Mouse (Mus musculus) CH12.LX (cell line): Measurements from ENCODE around the gene Sfxn3. TPM values are rescaled to one million over a fixed set of nuclear protein-coding genes. Genes with fewer than 3 reads are reported as not detected.

Experiments
- DNase-seq: peaks from one replicate; pipeline ENCODE4 v3.0.0-alpha.2; 2013; ENCODE audit errors: extremely low read depth
- H3K27ac ChIP-seq: 2 replicates; pipeline ENCODE4 v1.5.1; 2012; ENCODE audit warnings: low read depth, mild to moderate bottlenecking, control low read depth, moderate library complexity; ENCODE audit not compliant: insufficient read depth
- H3K27me3 ChIP-seq: replicated peaks from 2 replicates; pipeline ENCODE3; 2012; ENCODE audit warnings: inconsistent platforms
- H3K36me3 ChIP-seq, 2 experiments: replicated peaks in 1 of 2; 2 replicates each; pipeline versions ENCODE3 to v1.6.1; 2012; ENCODE audit warnings: inconsistent platforms in 1 of 2, low read length in 1 of 2, mild to moderate bottlenecking in 1 of 2, mixed read lengths in 1 of 2, moderate library complexity in 1 of 2; ENCODE audit not compliant: control insufficient read depth in 1 of 2, insufficient read depth in 1 of 2
- H3K4me1 ChIP-seq, 2 experiments: 2 replicates each; pipeline ENCODE4 v1.6.1; 2012; ENCODE audit warnings: inconsistent platforms in 1 of 2, moderate library complexity in 1 of 2; ENCODE audit not compliant: insufficient read depth in 2 of 2, control insufficient read depth in 1 of 2
- H3K4me2 ChIP-seq: 2 replicates; pipeline ENCODE4 v1.6.1; 2012; ENCODE audit warnings: low read depth, mild to moderate bottlenecking, control low read depth; ENCODE audit not compliant: poor library complexity, insufficient read depth, severe bottlenecking
- H3K4me3 ChIP-seq, 3 experiments: fragments of 150-350 bp in 1 of 3; sonication (generic) in 1 of 3; replicated peaks in 1 of 3; 2 replicates each; pipeline versions ENCODE3 to v1.5.1; 2011 to 2012; ENCODE audit warnings: low read depth in 2 of 3, low read length in 2 of 3, mild to moderate bottlenecking in 2 of 3, moderate library complexity in 2 of 3, control low read depth in 1 of 3, improper control_type of control experiment in 1 of 3, inconsistent platforms in 1 of 3, mixed read lengths in 1 of 3; ENCODE audit not compliant: poor library complexity in 1 of 3
- H3K79me2 ChIP-seq: replicated peaks from 2 replicates; pipeline ENCODE4 v1.6.1; 2012; ENCODE audit warnings: mild to moderate bottlenecking, moderate library complexity; ENCODE audit not compliant: control insufficient read depth, poor library complexity, insufficient read depth, severe bottlenecking; ENCODE audit errors: extremely low read depth
- H3K9ac ChIP-seq: 2 replicates; pipeline ENCODE4 v1.6.1; 2012; ENCODE audit warnings: low read depth, mild to moderate bottlenecking, control low read depth, moderate library complexity; ENCODE audit not compliant: insufficient read depth
- H3K9me3 ChIP-seq: replicated peaks from 2 replicates; pipeline ENCODE3; 2012; ENCODE audit warnings: low read length, inconsistent platforms, mixed read lengths
- BHLHE40 ChIP-seq: IDR thresholded peaks from 2 replicates; pipeline ENCODE4 v1.6.1; 2011; ENCODE audit warnings: mild to moderate bottlenecking, low read depth, low read length, improper control_type of control experiment
- CHD1 ChIP-seq: IDR thresholded peaks from 2 replicates; pipeline ENCODE4 v1.6.1; 2012; ENCODE audit warnings: low read depth, low read length, improper control_type of control experiment, inconsistent platforms
- CHD2 ChIP-seq: IDR thresholded peaks from 2 replicates; pipeline ENCODE4 v1.6.1; 2011; ENCODE audit warnings: low read length, improper control_type of control experiment
- CTCF ChIP-seq, 2 experiments: IDR thresholded peaks in 1 of 2; conservative IDR thresholded peaks in 1 of 2; 2 replicates each; pipeline ENCODE4 v1.5.1; 2011 to 2012; ENCODE audit warnings: low read depth in 2 of 2, low read length in 2 of 2, improper control_type of control experiment in 1 of 2, inconsistent platforms in 1 of 2, mild to moderate bottlenecking in 1 of 2, moderate library complexity in 1 of 2
- E2F4 ChIP-seq: IDR thresholded peaks from 2 replicates; pipeline ENCODE4 v1.6.1; 2011; ENCODE audit warnings: low read depth, low read length, improper control_type of control experiment; ENCODE audit not compliant: insufficient replicate concordance
- ELF1 ChIP-seq: IDR thresholded peaks from 2 replicates; pipeline ENCODE4 v1.6.1; 2014; ENCODE audit warnings: low read depth, mild to moderate bottlenecking, inconsistent platforms, low read length, improper control_type of control experiment
- EP300 ChIP-seq: IDR thresholded peaks from 2 replicates; pipeline ENCODE4 v1.6.1; 2011; ENCODE audit warnings: low read length, improper control_type of control experiment
- ETS1 ChIP-seq: conservative IDR thresholded peaks from 2 replicates; pipeline ENCODE4 v1.6.1; 2012; ENCODE audit warnings: low read depth, mild to moderate bottlenecking, inconsistent platforms, low read length, improper control_type of control experiment, moderate library complexity
- GABPA ChIP-seq: IDR thresholded peaks from 2 replicates; pipeline ENCODE4 v1.6.1; 2012; ENCODE audit warnings: low read depth, low read length, improper control_type of control experiment, inconsistent platforms; ENCODE audit not compliant: insufficient replicate concordance
- HCFC1 ChIP-seq: IDR thresholded peaks from 2 replicates; pipeline ENCODE4 v1.6.1; 2012; ENCODE audit warnings: low read depth, mild to moderate bottlenecking, inconsistent platforms, low read length, improper control_type of control experiment
- IRF4 ChIP-seq: IDR thresholded peaks from 2 replicates; pipeline ENCODE4 v1.6.1; 2014; ENCODE audit warnings: low read depth, mild to moderate bottlenecking, inconsistent platforms, low read length, improper control_type of control experiment
- JUN ChIP-seq: IDR thresholded peaks from 2 replicates; pipeline ENCODE4 v1.6.1; 2011; ENCODE audit warnings: low read depth, mild to moderate bottlenecking, low read length, improper control_type of control experiment, moderate library complexity; ENCODE audit not compliant: insufficient read depth
- JUND ChIP-seq: conservative IDR thresholded peaks from 2 replicates; pipeline ENCODE4 v1.6.1; 2011; ENCODE audit warnings: low read depth, low read length, improper control_type of control experiment
- KAT2A ChIP-seq: IDR thresholded peaks from 2 replicates; pipeline ENCODE4 v1.6.1; 2012; ENCODE audit warnings: low read length, improper control_type of control experiment, inconsistent platforms; ENCODE audit not compliant: insufficient replicate concordance
- MAFK ChIP-seq: IDR thresholded peaks from 2 replicates; pipeline ENCODE4 v1.6.1; 2011; ENCODE audit warnings: low read length, improper control_type of control experiment; ENCODE audit not compliant: insufficient replicate concordance
- MAX ChIP-seq: IDR thresholded peaks from 2 replicates; pipeline ENCODE4 v1.6.1; 2011; ENCODE audit warnings: low read length, improper control_type of control experiment
- MAZ ChIP-seq: IDR thresholded peaks from 2 replicates; pipeline ENCODE4 v1.6.1; 2012; ENCODE audit warnings: low read depth, mild to moderate bottlenecking, inconsistent platforms, low read length, improper control_type of control experiment, moderate library complexity
- MEF2A ChIP-seq: IDR thresholded peaks from 2 replicates; pipeline ENCODE4 v1.6.1; 2014; ENCODE audit warnings: low read depth, mild to moderate bottlenecking, inconsistent platforms, low read length, improper control_type of control experiment, borderline replicate concordance
- MXI1 ChIP-seq: IDR thresholded peaks from 2 replicates; pipeline ENCODE4 v1.6.1; 2011; ENCODE audit warnings: mild to moderate bottlenecking, low read depth, low read length, improper control_type of control experiment
- MYC ChIP-seq: IDR thresholded peaks from 2 replicates; pipeline ENCODE4 v1.6.1; 2011; ENCODE audit warnings: low read depth, mild to moderate bottlenecking, improper control_type of control experiment, low read length
- NELFE ChIP-seq: IDR thresholded peaks from 2 replicates; pipeline ENCODE4 v1.6.1; 2011; ENCODE audit warnings: low read depth, low read length, improper control_type of control experiment
- NRF1 ChIP-seq: IDR thresholded peaks from 2 replicates; pipeline ENCODE4 v1.6.1; 2014; ENCODE audit warnings: low read depth, mild to moderate bottlenecking, inconsistent platforms, low read length, improper control_type of control experiment, moderate library complexity
- PAX5 ChIP-seq: IDR thresholded peaks from 2 replicates; pipeline ENCODE4 v1.6.1; 2012; ENCODE audit warnings: low read length, inconsistent platforms, mixed read lengths
- POLR2A ChIP-seq: IDR thresholded peaks from 2 replicates; pipeline ENCODE4 v1.6.1; 2011; ENCODE audit warnings: low read depth, mild to moderate bottlenecking, improper control_type of control experiment, low read length
- POLR2AphosphoS2 ChIP-seq: IDR thresholded peaks from 2 replicates; pipeline ENCODE4 v1.6.1; 2011; ENCODE audit warnings: low read depth, low read length, improper control_type of control experiment
- RAD21 ChIP-seq: IDR thresholded peaks from 2 replicates; pipeline ENCODE4 v1.6.1; 2011; ENCODE audit warnings: low read depth, mild to moderate bottlenecking, low read length, improper control_type of control experiment, moderate library complexity
- RCOR1 ChIP-seq: conservative IDR thresholded peaks from 2 replicates; pipeline ENCODE4 v1.6.1; 2012; ENCODE audit warnings: low read depth, mild to moderate bottlenecking, inconsistent platforms, low read length, improper control_type of control experiment
- SIN3A ChIP-seq: IDR thresholded peaks from 2 replicates; pipeline ENCODE4 v1.6.1; 2012; ENCODE audit warnings: low read length, improper control_type of control experiment, inconsistent platforms
- SMC3 ChIP-seq: IDR thresholded peaks from 2 replicates; pipeline ENCODE4 v1.6.1; 2011; ENCODE audit warnings: low read depth, low read length, improper control_type of control experiment
- TBP ChIP-seq: conservative IDR thresholded peaks from 2 replicates; pipeline ENCODE4 v1.6.1; 2011; ENCODE audit warnings: low read depth, low read length, improper control_type of control experiment
- TCF12 ChIP-seq: IDR thresholded peaks from 2 replicates; pipeline ENCODE4 v1.6.1; 2014; ENCODE audit warnings: low read depth, mild to moderate bottlenecking, inconsistent platforms, low read length, improper control_type of control experiment
- UBTF ChIP-seq: IDR thresholded peaks from 2 replicates; pipeline ENCODE4 v1.6.1; 2012; ENCODE audit warnings: low read depth, mild to moderate bottlenecking, inconsistent platforms, low read length, improper control_type of control experiment, moderate library complexity
- USF1 ChIP-seq: IDR thresholded peaks from 2 replicates; pipeline ENCODE4 v1.6.1; 2014; ENCODE audit warnings: low read depth, mild to moderate bottlenecking, inconsistent platforms, low read length, improper control_type of control experiment
- USF2 ChIP-seq: conservative IDR thresholded peaks from 2 replicates; pipeline ENCODE4 v1.6.1; 2011; ENCODE audit warnings: low read depth, low read length, improper control_type of control experiment
- ZC3H11A ChIP-seq: IDR thresholded peaks from 2 replicates; pipeline ENCODE4 v1.6.1; 2012; ENCODE audit warnings: low read depth, mild to moderate bottlenecking, inconsistent platforms, low read length, improper control_type of control experiment
- ZKSCAN1 ChIP-seq: IDR thresholded peaks from 2 replicates; pipeline ENCODE4 v1.6.1; 2012; ENCODE audit warnings: low read depth, inconsistent platforms, low read length, improper control_type of control experiment, borderline replicate concordance
- ZMIZ1 ChIP-seq: IDR thresholded peaks from 2 replicates; pipeline ENCODE4 v1.6.1; 2012; ENCODE audit warnings: low read depth, mild to moderate bottlenecking, inconsistent platforms, low read length, improper control_type of control experiment
- ZNF384 ChIP-seq: IDR thresholded peaks from 2 replicates; pipeline ENCODE4 v1.6.1; 2012; ENCODE audit warnings: low read depth, low read length, improper control_type of control experiment, inconsistent platforms
- dilution Hi-C: fragments of 300-500 bp; cut with MboI; formaldehyde crosslinking; loops from 2 replicates; pipeline ENCODE4 v1.14.3; 2020; ENCODE audit warnings: low sequenced_read_pairs; ENCODE audit not compliant: extremely low pct_unique_long_range_greater_than_20kb, extremely low pct_ligation_motif_present
- in situ Hi-C: fragments of 300-500 bp; cut with MboI; formaldehyde crosslinking; loops from 3 replicates; pipeline ENCODE4 v1.14.3; 2019; ENCODE audit warnings: low sequenced_read_pairs, low pct_ligation_motif_present, low pct_unique_long_range_greater_than_20kb, mixed read lengths
- polyA plus RNA-seq: library from polyadenylated mRNA; unstranded; fragments of >175 nt; gene quantifications from 2 replicates; pipeline ENCODE4 v1.2.1, GENCODE M21; 2012; ENCODE audit warnings: low read depth; ENCODE audit not compliant: insufficient read length
- total RNA-seq, 2 experiments: library from RNA; depleted of rRNA; stranded (reverse); fragments of 300-350 nt in 1 of 2; fragments of >200 nt in 1 of 2; gene quantifications; 2 replicates each; pipeline ENCODE4 v1.2.3; 2012 to 2014

Gene Sfxn3
- total and polyA plus RNA-seq, 3 experiments: 1.4 to 4.2 (median 3.6) TPM

- peaks cover 19% of the 10 kb centered on the region for H3K79me2 ChIP-seq
- peak; percentile 93 for TF ChIP-seq HCFC1
- TF ChIP-seq POLR2A: peak; percentile 79
- TF ChIP-seq MXI1: peak; percentile 99
- no peak; the same call in 1 of the 2 replicates for TF ChIP-seq GABPA
- TF ChIP-seq TBP: no peak; the same call in 1 of the 2 replicates
- TF ChIP-seq ELF1: peak; percentile 89
- TF ChIP-seq CTCF (conservative IDR thresholded peaks at IDR 0.05 in 1 of 2, IDR thresholded peaks at IDR 0.05 in 1 of 2; ENCODE audit: low read depth in 2 of 2, low read length in 2 of 2): no peak
- TF ChIP-seq KAT2A: peak; percentile 91; the same call in 1 of the 2 replicates
- TF ChIP-seq TCF12: peak; percentile 74
- no peak for TF ChIP-seq RAD21
- peak; percentile 59; the same call in 1 of the 2 replicates for TF ChIP-seq IRF4
- TF ChIP-seq NRF1: peak; percentile 47; the same call in 1 of the 2 replicates
- TF ChIP-seq MAZ: 0 out of 2 replicates have a peak, but pooled peaks have one; percentile 40
- TF ChIP-seq ZNF384: no peak
- no peak for TF ChIP-seq EP300
- TF ChIP-seq RCOR1: peak; percentile 50; the same call in 1 of the 2 replicates
- TF ChIP-seq MAX: peak; percentile 97
- TF ChIP-seq MYC: peak; percentile 97
- TF ChIP-seq BHLHE40: peak; percentile 82
- peak; percentile 86 for TF ChIP-seq ZMIZ1
- TF ChIP-seq USF2: no peak
- TF ChIP-seq MAFK: no peak
- TF ChIP-seq SIN3A: peak; percentile 96
- no peak for TF ChIP-seq ETS1
- TF ChIP-seq USF1: peak; percentile 23; the same call in 1 of the 2 replicates
- no peak for TF ChIP-seq SMC3
- TF ChIP-seq JUN: no peak
- TF ChIP-seq ZC3H11A: no peak
- no peak for TF ChIP-seq CHD1
- peak; percentile 81 for TF ChIP-seq POLR2AphosphoS2
- TF ChIP-seq UBTF: no peak
- TF ChIP-seq CHD2: peak; percentile 96
- TF ChIP-seq ZKSCAN1: no peak
- no peak for TF ChIP-seq E2F4
- peak; percentile 57; the same call in 1 of the 2 replicates for TF ChIP-seq MEF2A
- TF ChIP-seq NELFE: peak; percentile 63
- TF ChIP-seq PAX5: no peak
- TF ChIP-seq JUND: no peak
- H3K9me3 ChIP-seq: no peaks in the 10 kb centered on the region
- dilution Hi-C loops (no loop called here), in situ Hi-C loops (no loop called here)
- H3K4me3 ChIP-seq: peak within 1 kb of the TSS; percentile 94 to 96 (median 95)
- peak within 1 kb of the TSS; percentile 71 for H3K9ac ChIP-seq
- DNase-seq: peak; percentile 91
- peaks cover 15 to 37% of the 10 kb centered on the region in 2 experiments for H3K4me1 ChIP-seq
- peak within 1 kb of the TSS; percentile 74 for H3K27ac ChIP-seq
- peaks cover 44 to 77% of the 10 kb centered on the region in 2 experiments for H3K36me3 ChIP-seq
- peak within 1 kb of the TSS; percentile 41 for H3K4me2 ChIP-seq
- no peaks in the 10 kb centered on the region for H3K27me3 ChIP-seq
Measured at GRCm38 (mm10) chr19:45005957-45006712, 41.2 kb upstream of the Sfxn3 start, which contains the start of gene Mrpl43. Mrpl43 (minus strand) TSS chr19:45006442.
